Mouse (Mus musculus) E14TG2a.4 (cell line): Measurements from ENCODE around the gene Dlx3.

Source experiments
- CTCF ChIP-seq: conservative IDR thresholded peaks from 2 replicates; pipeline ENCODE4 v1.5.1; 2014; ENCODE audit warnings: low read length
- NANOG ChIP-seq: IDR thresholded peaks from 2 replicates; pipeline ENCODE4 v1.6.1; 2014; ENCODE audit warnings: borderline replicate concordance, low read length, mixed read lengths
- POU5F1 ChIP-seq: IDR thresholded peaks from 2 replicates; pipeline ENCODE4 v1.6.1; 2014; ENCODE audit warnings: low read length, borderline replicate concordance

- TF ChIP-seq CTCF: no peak
- TF ChIP-seq POU5F1: no peak
- TF ChIP-seq NANOG: no peak
Observed at GRCm38 (mm10) chr11:95102161-95102904, 17.6 kb upstream of the Dlx3 start.
